Mouse (Mus musculus) induced T-regulatory cell, adult 2 months (primary cell): ENCODE data around the gene Il9r.

Experiments used
- DNase-seq: peaks from one replicate; pipeline ENCODE4 v3.0.0-alpha.2; 2012; ENCODE audit warnings: low read depth

The Il9r gene

GRCm38 (mm10) chr11:32226124-32226871, 26.2 kb upstream of the Il9r start, which contains the start of gene Mpg:
Mpg (plus strand) TSS chr11:32226505.
- peak; percentile 94 for DNase-seq

DNA sequence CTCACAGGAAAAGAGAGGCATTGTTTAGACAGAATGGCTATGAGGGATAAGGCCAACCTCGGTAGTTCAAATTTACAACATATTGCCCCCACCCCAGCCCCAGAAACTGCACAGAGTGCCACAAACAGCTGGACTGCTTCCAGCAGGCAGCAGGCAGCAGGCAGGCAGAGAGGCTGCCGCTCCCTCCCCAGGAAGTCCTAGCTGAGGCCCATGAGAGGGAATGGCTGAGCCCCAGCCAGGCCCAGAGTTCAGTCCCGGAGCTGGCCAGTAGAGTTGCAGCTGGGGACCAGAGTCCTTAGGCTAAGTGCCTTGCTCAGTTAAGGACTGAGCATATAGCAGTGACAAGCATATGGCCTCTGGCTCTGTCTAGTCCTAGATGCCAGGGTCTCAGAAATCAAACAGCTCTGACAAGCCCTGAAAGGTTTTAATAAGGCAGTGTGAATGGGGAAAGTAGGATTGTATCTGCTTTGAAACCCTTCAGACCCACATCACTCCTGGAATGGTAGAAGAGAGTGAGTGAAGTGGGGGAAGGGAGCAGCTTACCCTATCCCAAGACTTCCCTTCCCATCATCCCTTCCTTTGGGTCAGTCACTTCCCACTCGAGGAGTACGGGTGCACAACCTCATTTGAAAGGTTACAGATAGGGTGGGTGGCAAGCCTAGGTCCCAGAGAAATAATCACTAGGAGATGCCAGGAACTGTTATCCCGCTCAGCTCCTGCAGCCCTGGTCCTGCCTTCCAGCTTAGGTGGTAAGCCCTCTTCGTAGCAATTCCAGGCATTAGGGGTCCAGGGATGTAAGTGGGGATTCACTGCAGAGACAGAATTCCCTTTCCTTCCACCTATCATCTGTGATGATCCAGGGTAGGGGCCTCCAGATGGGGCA, 25.4 kb upstream of the Il9r start:
- DNase-seq, result no peak

- no peak for DNase-seq
Observed at GRCm38 (mm10) chr11:32224468-32225139, 24.5 kb upstream of the Il9r start.

DNA sequence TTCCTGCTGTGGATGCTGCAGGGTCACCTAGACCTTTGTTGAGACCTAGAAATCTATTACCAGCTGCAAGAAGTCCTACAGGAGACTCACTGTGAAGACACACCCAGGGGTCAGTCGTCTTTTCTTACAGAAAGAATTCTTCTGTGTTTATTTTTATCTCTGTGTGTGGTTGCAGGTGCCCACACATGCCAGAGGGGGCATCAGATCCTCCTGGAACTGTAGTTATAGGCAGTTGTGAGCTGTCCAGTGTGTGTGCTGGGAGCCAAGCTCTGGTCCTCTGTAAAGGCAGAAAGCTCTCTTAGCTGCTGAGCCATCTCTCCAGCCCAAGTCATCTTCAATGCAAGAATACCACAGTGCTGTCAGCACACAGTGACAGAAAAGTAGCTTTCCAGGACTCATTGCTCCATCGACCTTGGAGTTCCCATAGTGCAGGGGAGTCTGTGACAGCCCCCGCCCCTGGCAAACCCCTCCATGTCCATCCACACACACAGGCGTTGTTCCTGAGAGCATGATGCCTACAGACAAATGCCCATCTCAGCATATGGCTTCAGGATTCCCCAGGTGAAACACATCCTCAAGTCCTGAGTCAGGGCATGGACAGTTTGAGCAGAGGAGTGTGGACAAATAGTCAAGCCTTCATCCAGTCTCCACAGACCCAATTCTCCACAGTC, 23.4 kb upstream of the Il9r start:
- DNase-seq, result no peak

DNA sequence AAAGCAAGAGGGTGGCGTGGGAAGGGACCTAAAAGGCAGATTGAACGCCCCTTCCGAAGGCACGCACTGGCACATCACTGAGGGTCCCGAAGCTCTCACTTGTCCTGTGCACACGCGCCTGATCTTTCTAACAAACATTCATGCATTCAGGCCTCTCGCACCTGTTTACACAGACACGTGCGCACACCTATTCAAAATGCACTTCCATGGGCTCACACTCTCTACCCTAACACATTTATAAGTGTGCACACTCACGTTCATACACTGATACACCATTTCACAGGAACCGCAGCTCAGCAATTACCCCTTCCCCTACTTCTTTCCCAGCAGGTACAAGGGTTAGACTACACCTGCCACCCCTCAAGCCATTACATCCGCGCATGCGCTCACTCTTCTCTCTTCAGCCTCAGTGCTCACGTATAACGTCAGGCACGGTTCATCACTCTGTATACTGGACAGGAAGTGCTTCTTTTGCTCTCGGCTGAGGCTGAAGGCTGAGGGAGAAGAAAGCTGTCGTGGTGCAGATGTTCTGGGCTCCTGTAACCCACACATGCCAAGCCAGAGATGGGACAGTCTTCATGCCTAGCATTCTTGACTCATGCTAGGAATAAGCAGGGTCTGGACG, 22.6 kb upstream of the Il9r start:
- DNase-seq, result peak; percentile 69

GRCm38 (mm10) chr11:32221951-32222409, 21.9 kb upstream of the Il9r start, which contains the start of gene Rhbdf1:
Rhbdf1 (minus strand) TSS chr11:32222300.
- DNase-seq, result peak; percentile 50

DNA sequence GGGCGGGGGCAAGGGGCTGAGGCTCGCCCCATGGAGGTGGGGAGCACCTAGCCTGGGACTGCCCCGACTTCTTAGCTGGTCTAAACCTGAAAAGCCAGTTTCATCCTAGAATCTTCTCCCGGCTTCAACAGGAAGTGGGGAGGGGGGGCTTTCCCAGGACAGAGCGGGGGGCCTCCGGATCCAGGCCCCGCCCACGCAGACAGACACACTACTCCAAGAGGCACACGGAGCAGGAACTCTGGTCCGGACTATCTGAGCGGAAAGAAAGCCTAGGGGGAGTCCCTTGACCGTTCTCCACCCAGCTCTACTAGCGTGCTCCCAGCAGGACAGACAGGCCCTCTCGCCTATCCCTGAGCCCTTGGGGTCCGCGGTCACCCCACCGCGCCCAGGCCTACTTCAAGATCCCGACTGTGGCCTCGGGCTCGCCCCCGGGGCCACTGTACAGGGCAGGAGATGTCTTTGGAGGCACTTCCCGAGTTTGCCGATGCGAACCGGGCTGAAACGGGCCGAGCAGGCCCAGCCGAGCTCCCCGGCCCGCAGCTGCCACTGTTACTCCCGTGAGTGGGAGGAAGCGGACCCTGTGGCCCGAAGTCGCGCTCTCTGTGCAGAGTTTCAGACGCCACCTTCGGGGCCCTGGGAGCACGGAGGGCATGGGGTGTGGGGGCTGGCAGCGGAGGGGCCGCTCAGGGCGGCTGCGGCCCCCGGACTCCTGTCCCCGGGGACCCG, 21.3 kb upstream of the Il9r start:
- peak; percentile 56 for DNase-seq

DNA sequence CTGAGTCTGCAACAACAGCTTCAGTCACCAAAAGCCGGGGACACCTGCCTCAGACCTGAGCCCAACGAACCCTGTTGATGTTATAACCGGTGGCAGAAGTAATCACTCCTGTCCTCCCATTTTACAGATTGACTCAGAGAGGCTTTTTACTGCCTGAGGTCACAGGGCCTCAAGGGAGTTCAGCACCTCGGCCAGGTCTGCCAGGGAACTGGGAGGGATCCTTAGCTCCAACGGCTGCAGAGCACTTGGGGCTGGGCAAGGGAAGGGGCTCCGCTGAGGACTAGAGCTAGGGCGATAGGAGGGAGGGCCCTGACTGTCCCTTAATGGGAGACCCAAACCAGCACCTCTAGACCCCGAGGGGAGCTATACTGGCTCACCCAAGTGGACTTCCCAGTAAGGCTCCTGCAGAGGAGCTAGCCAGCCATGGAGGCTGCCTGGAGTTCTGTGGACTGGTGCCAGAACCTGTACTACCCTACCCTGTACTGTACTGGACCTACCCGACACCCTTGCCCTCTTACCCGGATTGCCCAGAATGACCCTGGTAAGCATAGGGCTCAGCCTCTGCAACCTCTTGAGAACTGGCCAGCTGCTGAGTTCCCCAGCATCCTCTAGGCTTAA, 20.6 kb upstream of the Il9r start:
- no peak for DNase-seq

DNA sequence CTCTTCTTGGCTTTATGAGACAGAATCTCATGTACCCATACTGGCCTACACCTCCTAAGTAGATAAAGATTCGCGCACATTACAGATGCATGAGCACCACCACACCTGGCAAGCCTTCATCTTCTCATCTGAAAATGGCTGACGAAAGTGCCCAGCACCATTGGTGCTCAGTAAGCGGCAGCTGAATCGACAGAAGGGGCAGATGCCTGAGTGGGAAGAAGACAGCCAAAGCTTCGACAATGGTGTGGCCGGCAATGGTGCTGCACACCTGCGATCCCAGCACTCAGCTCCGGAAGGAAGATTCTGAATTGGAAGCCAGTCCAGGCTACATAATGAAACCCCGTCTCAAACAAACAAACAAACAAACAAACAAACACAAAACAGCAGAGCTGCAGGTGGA, 19.2 kb upstream of the Il9r start:
- no peak for DNase-seq

GRCm38 (mm10) chr11:32218501-32219050, 18.5 kb upstream of the Il9r start:
- no peak for DNase-seq

- DNase-seq, result peak; percentile 92
Observed at GRCm38 (mm10) chr11:32216851-32217250, 16.8 kb upstream of the Il9r start.

DNA sequence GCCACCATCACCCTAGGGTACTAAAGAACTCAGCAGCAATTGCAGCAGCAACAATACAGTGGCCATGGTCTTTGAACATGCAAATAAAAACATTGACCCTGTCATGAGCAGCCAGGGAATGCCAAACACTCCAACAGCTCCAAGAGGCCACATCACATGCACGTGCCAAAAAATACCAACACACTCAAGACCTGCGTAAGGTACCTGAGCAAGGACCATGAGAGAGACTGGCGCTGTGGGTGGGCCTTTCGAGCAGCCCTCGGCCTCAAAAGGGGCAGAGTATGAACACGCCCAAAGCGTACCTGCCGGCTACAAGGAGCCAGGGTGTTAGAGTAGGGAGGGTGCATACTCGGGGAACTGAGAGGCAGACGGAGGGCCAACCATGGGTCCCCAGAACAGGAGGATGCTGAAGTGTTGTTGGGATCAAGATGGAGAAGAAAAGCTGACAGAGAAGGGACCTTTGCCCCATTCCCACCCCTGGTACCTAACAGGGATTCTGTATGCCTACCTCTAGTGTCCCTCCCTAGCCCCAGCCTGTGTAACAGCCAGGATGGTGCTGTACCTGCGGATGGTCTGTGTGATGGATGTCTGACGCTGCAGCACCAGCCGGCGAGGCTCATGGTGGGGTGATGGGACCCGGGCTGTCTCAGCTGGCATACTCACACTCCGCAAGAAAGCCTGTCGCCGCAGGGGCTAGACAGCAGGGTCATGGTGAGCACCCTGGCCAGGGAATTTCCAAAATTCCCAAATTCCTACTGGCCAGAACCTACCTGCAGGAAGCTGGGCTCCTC, 15.5 kb upstream of the Il9r start:
- DNase-seq, result no peak

- no peak for DNase-seq
Observed at GRCm38 (mm10) chr11:32210623-32211022, 10.5 kb upstream of the Il9r start.

- DNase-seq, result peak; percentile 99
Observed at GRCm38 (mm10) chr11:32205058-32205873, 5.2 kb upstream of the Il9r start, which contains the start of gene Snrnp25. Snrnp25 (plus strand) TSS chr11:32205415.

DNA sequence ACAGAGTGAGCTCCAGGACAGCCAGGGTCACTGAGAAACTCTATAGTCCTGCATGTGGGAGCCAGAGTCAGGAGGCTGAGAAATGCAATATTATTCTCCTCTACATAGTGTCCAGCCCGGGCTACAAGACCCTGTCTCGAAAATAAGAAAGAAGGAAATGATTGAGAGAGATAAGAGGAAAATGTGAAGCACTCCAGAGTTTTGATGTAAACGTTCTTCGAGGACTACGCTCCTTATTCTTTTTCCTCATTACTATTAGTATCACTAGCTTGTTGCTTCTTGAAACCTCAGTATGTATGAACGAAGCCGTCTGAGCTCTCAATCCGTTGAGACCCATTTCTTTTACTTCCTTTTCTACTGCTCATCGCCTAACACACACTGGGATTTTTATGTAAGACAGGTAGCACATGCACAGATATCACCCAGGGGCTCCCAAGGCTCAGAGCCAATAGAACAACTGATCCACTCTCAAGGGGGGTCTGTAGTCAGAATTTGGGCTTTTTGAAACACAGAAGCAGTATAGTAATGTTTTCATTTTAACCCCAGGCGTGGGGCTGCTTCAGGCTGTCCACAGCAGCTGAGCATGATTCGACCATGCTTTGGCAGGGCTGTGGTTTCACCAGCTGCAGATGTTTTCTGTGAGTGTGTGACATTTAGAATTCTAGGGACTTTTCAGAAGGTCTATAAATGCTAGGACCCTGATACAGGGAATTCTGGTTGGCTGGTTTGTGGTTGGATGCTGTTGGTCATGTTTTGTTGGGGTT, 2.0 kb upstream of the Il9r start:
- no peak for DNase-seq

- DNase-seq, result peak; percentile 46
Observed at GRCm38 (mm10) chr11:32200992-32201391, 913 bp upstream of the Il9r start.

DNA sequence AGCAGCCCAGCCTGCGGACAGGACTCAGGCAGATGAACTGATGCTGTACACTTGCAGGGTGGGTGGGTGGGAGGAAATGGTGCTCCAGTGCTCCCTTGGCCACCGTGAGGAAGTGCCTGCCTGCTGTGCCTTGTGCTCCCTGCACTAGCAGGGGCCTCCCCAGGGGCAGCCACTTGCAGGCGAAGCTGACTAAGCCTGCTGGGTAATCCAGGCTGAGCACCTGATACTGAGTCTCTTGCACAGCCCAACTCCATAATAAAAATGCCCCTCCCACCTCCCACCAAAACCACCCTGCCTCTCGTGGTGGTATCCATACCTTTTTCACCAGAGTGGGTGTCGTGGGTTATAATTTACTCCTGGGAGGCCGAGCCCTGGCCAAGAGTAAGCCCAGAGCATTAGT, 849 bp downstream of the Il9r start:
- DNase-seq, result peak; percentile 42
